Mouse (Mus musculus) neutrophil, adult 65 days (primary cell): ENCODE measurements around the gene Olfr1438-ps1. TPM values are rescaled to one million over a fixed set of nuclear protein-coding genes. Genes with fewer than 3 reads are reported as not detected.

Source experiments
- total RNA-seq: library from RNA; stranded (reverse); gene quantifications from 2 replicates; pipeline ENCODE4 v1.2.4, GENCODE M21; 2023

Olfr1438-ps1 gene
- not detected in 2 replicates for total RNA-seq

GRCm38 (mm10) chr19:12335810-12336209, at the start of gene Olfr1438-ps1:
Gene Olfr1438-ps1 (minus strand): TSS chr19:12335910.

DNA sequence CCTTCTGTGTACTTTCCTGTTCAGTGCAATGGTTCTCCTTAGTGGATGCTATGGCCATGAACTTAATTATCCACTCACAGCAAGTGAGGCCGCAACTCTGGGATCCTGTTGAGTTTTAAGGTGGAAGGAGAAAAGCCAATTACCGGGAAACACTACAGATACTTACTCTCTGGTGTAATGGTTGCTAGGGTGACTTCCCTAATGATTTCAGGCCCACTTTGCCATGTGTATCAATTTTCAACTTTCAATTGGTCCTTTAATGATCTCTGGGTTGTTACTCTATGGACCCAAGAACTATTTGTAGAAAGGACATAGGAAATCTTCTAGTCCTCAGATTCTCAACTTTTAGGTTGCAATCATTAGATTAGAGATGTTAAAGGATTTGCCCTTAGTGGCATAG, 10.7 kb downstream of the Olfr1438-ps1 start, which contains the start of gene Olfr1437:
Gene Olfr1437 (minus strand): TSS at position 101 of the 400 bp plus-strand sequence.

GRCm38 (mm10) chr19:12299030-12299429, 36.7 kb downstream of the Olfr1438-ps1 start, which contains the start of gene Olfr1436:
Gene Olfr1436 (minus strand): TSS chr19:12299130.

GRCm38 (mm10) chr19:12279554-12279953, 56.2 kb downstream of the Olfr1438-ps1 start, which contains the start of gene Olfr1434:
Gene Olfr1434 (plus strand): TSS chr19:12279854.

Other genes starting within 250 kb of the Olfr1438-ps1 start
- gene Olfr1426, start 243.9 kb downstream of the Olfr1438-ps1 start, total RNA-seq = not detected in 2 replicates
- not detected in 2 replicates for gene Olfr1427, start 232.6 kb downstream of the Olfr1438-ps1 start, total RNA-seq
- gene Olfr1428, start 220.0 kb downstream of the Olfr1438-ps1 start, total RNA-seq = not detected in 2 replicates
- not detected in 2 replicates for gene Olfr76, start 212.7 kb downstream of the Olfr1438-ps1 start, total RNA-seq
- gene Olfr1555-ps1, start 165.8 kb downstream of the Olfr1438-ps1 start, total RNA-seq = not detected in 2 replicates
- gene Olfr1431, start 135.3 kb downstream of the Olfr1438-ps1 start, total RNA-seq = not detected in 2 replicates
- gene Olfr1432, start 103.3 kb downstream of the Olfr1438-ps1 start, total RNA-seq = not detected in 2 replicates
- gene Olfr262, start 94.3 kb downstream of the Olfr1438-ps1 start, total RNA-seq = not detected in 2 replicates
- not detected in 2 replicates for gene Olfr235, start 74.9 kb downstream of the Olfr1438-ps1 start, total RNA-seq
- not detected in 2 replicates for gene Olfr1434, start 56.1 kb downstream of the Olfr1438-ps1 start, total RNA-seq
- not detected in 2 replicates for gene Olfr1436, start 36.8 kb downstream of the Olfr1438-ps1 start, total RNA-seq
- not detected in 2 replicates for gene Olfr1437, start 10.8 kb downstream of the Olfr1438-ps1 start, total RNA-seq
- gene Olfr1440, start 51.4 kb upstream of the Olfr1438-ps1 start, total RNA-seq = not detected in 2 replicates
- gene Olfr1441, start 81.5 kb upstream of the Olfr1438-ps1 start, total RNA-seq = not detected in 2 replicates
- not detected in 2 replicates for gene Pfpl, start 92.0 kb upstream of the Olfr1438-ps1 start, total RNA-seq
- 615 and 619 TPM in 2 replicates for gene Mpeg1, start 124.9 kb upstream of the Olfr1438-ps1 start, total RNA-seq
- 17.6 and 20.5 TPM in 2 replicates for gene Dtx4, start 165.5 kb upstream of the Olfr1438-ps1 start, total RNA-seq
- gene Fam111a, start 209.8 kb upstream of the Olfr1438-ps1 start, total RNA-seq = 116 and 125 TPM in 2 replicates